Mouse (Mus musculus) liver, embryonic 16.5 days (tissue): Measurements from ENCODE around the gene Cnot10. TPM values are rescaled to one million over a fixed set of nuclear protein-coding genes. Genes with fewer than 3 reads are reported as not detected.

Source experiments
- ATAC-seq: fragments of 200-750 bp; cut with Nextera tagmentation; 2 replicates; pipeline ENCODE4 v1.8.0; 2017; ENCODE audit warnings: low read depth, mild to moderate bottlenecking, moderate number of reproducible peaks, moderate library complexity
- H3K27ac ChIP-seq: fragments of 300-500 bp; sonication (generic); 2 replicates; pipeline ENCODE4 v1.5.1; 2014; ENCODE audit warnings: mild to moderate bottlenecking, low read length
- H3K27me3 ChIP-seq: fragments of 300-500 bp; sonication (generic); 2 replicates; pipeline ENCODE4 v1.6.1; 2014; ENCODE audit warnings: low read depth, low read length, mixed read lengths; ENCODE audit not compliant: control insufficient read depth, insufficient read depth
- H3K36me3 ChIP-seq: fragments of 300-500 bp; sonication (generic); 2 replicates; pipeline ENCODE4 v1.6.1; 2014; ENCODE audit warnings: mild to moderate bottlenecking; ENCODE audit not compliant: control insufficient read depth, insufficient read depth
- H3K4me1 ChIP-seq: fragments of 300-500 bp; sonication (generic); 2 replicates; pipeline ENCODE4 v1.6.1; 2014; ENCODE audit warnings: low read depth, low read length, mixed read lengths; ENCODE audit not compliant: control insufficient read depth
- H3K4me2 ChIP-seq: fragments of 300-500 bp; sonication (generic); 2 replicates; pipeline ENCODE4 v1.6.1; 2014; ENCODE audit warnings: low read depth, low read length, mixed read lengths
- H3K4me3 ChIP-seq: fragments of 300-500 bp; sonication (generic); 2 replicates; pipeline ENCODE4 v1.5.1; 2014; ENCODE audit warnings: low read depth, mild to moderate bottlenecking, low read length
- H3K9ac ChIP-seq: fragments of 300-500 bp; sonication (generic); 2 replicates; pipeline ENCODE4 v1.6.1; 2014; ENCODE audit warnings: low read depth, low read length
- H3K9me3 ChIP-seq: fragments of 300-500 bp; sonication (generic); replicated peaks from 2 replicates; pipeline ENCODE4 v1.6.1; 2016; ENCODE audit warnings: low read length; ENCODE audit not compliant: control insufficient read depth
- WGBS: fragments of 180-500 bp; shearing (Covaris S2); extraction: QIAGEN DNeasy Blood & Tissue Kit; methylation state at CpG from one replicate; pipeline ENCODE4 v1.1.7; 2014; ENCODE audit not compliant: insufficient replicate concordance; 5-methylcytosine and 5-hydroxymethylcytosine counted together
- polyA plus RNA-seq: library from polyadenylated mRNA; unstranded; fragments of >200 nt; fragmentation: Nextera tagmentation; extraction: Ambion mirVana; gene quantifications from 2 replicates; pipeline ENCODE4 v1.2.1, GENCODE M21; 2015

Cnot10 gene
- polyA plus RNA-seq, 1 experiment from 2014 or later: 24.4 TPM

- H3K4me2 ChIP-seq: no peak overlapping the region
- no peaks in the 10 kb centered on the region for H3K36me3 ChIP-seq
- no peaks in the 10 kb centered on the region; the same call in 1 of the 2 replicates for H3K4me1 ChIP-seq
- 37% methylated on average over 2 of the region's 2 CpGs for WGBS
- no peak for ATAC-seq
- no peaks in the 10 kb centered on the region for H3K9me3 ChIP-seq
- no peak overlapping the region for H3K4me3 ChIP-seq
- no peaks in the 10 kb centered on the region; the same call in 1 of the 2 replicates for H3K27me3 ChIP-seq
- no peak overlapping the region for H3K27ac ChIP-seq
- no peak overlapping the region for H3K9ac ChIP-seq
Observed at GRCm38 (mm10) chr9:114673626-114674025, 33.6 kb upstream of the Cnot10 start.

DNA sequence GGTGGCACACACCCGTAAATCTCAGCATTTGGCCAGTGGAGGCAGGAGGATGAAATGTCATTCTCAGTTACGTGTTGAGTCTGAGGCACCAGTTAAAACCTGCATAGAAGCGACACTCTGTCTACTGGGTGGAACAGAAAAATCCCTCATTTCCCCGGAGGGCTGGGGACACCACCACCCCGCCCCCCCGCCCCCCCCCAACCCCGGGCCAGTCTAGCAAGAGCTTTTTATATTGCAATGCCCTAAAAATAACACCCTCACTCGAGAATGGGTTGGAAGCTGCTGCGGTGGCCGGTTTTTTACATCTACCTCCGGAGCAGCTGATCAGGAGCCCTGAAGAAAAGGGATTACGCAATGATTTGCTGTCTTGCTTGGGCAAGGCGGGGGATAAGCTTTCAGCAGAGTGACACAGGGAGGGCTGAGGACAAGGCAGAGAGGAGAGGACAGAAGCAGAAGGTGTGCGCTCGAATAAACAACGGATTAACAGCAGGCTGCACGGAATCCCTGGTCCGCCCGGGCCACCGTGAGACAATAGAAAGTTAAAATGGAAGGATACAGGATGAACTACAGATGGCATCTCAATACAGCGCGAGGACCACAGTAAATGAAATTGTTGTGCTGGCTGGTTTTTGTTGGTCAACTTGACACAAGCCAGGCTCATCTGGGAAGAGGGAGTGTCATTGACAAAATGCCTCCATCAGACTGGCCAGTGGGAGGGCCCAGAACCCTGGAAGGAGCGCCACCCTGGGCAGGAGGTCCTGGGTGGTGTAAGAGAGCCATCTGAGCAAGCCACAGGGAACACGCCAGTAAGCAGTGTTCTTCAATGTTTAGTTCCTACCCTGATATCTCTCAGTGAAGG is 32.9 kb upstream of the Cnot10 start:
- Histone ChIP-seq H3K27me3 (no peaks in the 10 kb centered on the region; the same call in 1 of the 2 replicates), H3K9ac (no peak overlapping the region), H3K36me3 (no peaks in the 10 kb centered on the region), H3K27ac (no peak overlapping the region), H3K4me2 (peak overlapping the region; percentile 43), H3K4me1 (no peaks in the 10 kb centered on the region; the same call in 1 of the 2 replicates), H3K4me3 (peak overlapping the region; percentile 7; the same call in 1 of the 2 replicates), H3K9me3 (no peaks in the 10 kb centered on the region)
- WGBS: 5% methylated on average over 24 of the region's 24 CpGs
- ATAC-seq: no peak

GRCm38 (mm10) chr9:114671946-114672345 is 32.0 kb upstream of the Cnot10 start:
- no peak overlapping the region for H3K27ac ChIP-seq
- H3K4me1 ChIP-seq: no peaks in the 10 kb centered on the region; the same call in 1 of the 2 replicates
- no peaks in the 10 kb centered on the region; the same call in 1 of the 2 replicates for H3K27me3 ChIP-seq
- H3K9me3 ChIP-seq: no peaks in the 10 kb centered on the region
- ATAC-seq: no peak
- no peaks in the 10 kb centered on the region for H3K36me3 ChIP-seq
- no peak overlapping the region for H3K9ac ChIP-seq
- WGBS: 56% methylated on average over 1 of the region's 1 CpGs
- no peak overlapping the region for H3K4me3 ChIP-seq
- no peak overlapping the region for H3K4me2 ChIP-seq

- Histone ChIP-seq H3K36me3 (no peaks in the 10 kb centered on the region), H3K4me1 (no peaks in the 10 kb centered on the region; the same call in 1 of the 2 replicates), H3K4me2 (no peak overlapping the region), H3K27me3 (no peaks in the 10 kb centered on the region; the same call in 1 of the 2 replicates), H3K4me3 (no peak overlapping the region), H3K9me3 (no peaks in the 10 kb centered on the region), H3K27ac (no peak overlapping the region), H3K9ac (no peak overlapping the region)
- 61% methylated on average over 5 of the region's 5 CpGs for WGBS
- no peak for ATAC-seq
Observed at GRCm38 (mm10) chr9:114669011-114669410, 29.0 kb upstream of the Cnot10 start.

GRCm38 (mm10) chr9:114668047-114668446 is 28.1 kb upstream of the Cnot10 start:
- Histone ChIP-seq H3K27me3 (no peaks in the 10 kb centered on the region; the same call in 1 of the 2 replicates), H3K9ac (no peak overlapping the region), H3K4me2 (no peak overlapping the region), H3K36me3 (no peaks in the 10 kb centered on the region), H3K27ac (no peak overlapping the region), H3K4me1 (no peaks in the 10 kb centered on the region; the same call in 1 of the 2 replicates), H3K4me3 (no peak overlapping the region), H3K9me3 (no peaks in the 10 kb centered on the region)
- WGBS: 67% methylated on average over 4 of the region's 4 CpGs
- ATAC-seq: no peak

DNA sequence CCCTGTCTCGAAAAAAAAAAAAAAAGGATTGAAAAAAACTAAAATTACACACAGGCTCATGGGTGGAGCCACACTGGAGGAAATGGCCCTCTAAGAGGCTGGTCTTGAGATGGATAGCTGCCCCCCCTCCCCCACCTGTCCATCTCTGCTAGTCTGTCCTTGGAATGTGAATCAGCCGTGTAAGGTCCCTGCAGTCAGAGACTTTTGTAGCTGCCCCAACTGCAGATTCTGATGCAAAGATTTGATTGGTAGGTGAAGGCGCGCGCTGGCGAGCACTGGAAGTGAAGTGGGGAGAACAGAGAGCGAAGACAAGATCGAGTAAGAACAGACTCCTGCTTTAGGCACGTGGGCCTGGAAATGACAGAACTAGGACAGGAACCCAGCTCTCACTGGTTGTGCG is 26.9 kb upstream of the Cnot10 start:
- H3K27ac ChIP-seq: no peak overlapping the region
- no peaks in the 10 kb centered on the region for H3K9me3 ChIP-seq
- H3K4me2 ChIP-seq: no peak overlapping the region
- H3K4me3 ChIP-seq: no peak overlapping the region
- ATAC-seq: no peak
- H3K36me3 ChIP-seq: no peaks in the 10 kb centered on the region
- no peaks in the 10 kb centered on the region for H3K27me3 ChIP-seq
- H3K4me1 ChIP-seq: no peaks in the 10 kb centered on the region
- no peak overlapping the region for H3K9ac ChIP-seq
- WGBS: 62% methylated on average over 10 of the region's 10 CpGs

GRCm38 (mm10) chr9:114663782-114664181 is 23.8 kb upstream of the Cnot10 start:
- H3K27me3 ChIP-seq: no peaks in the 10 kb centered on the region
- no peaks in the 10 kb centered on the region for H3K9me3 ChIP-seq
- H3K27ac ChIP-seq: no peak overlapping the region
- H3K9ac ChIP-seq: no peak overlapping the region
- no peaks in the 10 kb centered on the region for H3K36me3 ChIP-seq
- ATAC-seq: no peak
- H3K4me1 ChIP-seq: no peaks in the 10 kb centered on the region
- H3K4me3 ChIP-seq: no peak overlapping the region
- H3K4me2 ChIP-seq: no peak overlapping the region
- WGBS: 75% methylated on average over 11 of the region's 11 CpGs

GRCm38 (mm10) chr9:114661991-114662390 is 22.0 kb upstream of the Cnot10 start:
- no peak overlapping the region for H3K4me2 ChIP-seq
- no peaks in the 10 kb centered on the region for H3K4me1 ChIP-seq
- H3K36me3 ChIP-seq: no peaks in the 10 kb centered on the region
- H3K27me3 ChIP-seq: no peaks in the 10 kb centered on the region
- H3K27ac ChIP-seq: no peak overlapping the region
- H3K9me3 ChIP-seq: no peaks in the 10 kb centered on the region
- 49% methylated on average over 7 of the region's 7 CpGs for WGBS
- no peak overlapping the region for H3K4me3 ChIP-seq
- no peak overlapping the region for H3K9ac ChIP-seq
- ATAC-seq: no peak

- WGBS: 66% methylated on average over 6 of the region's 6 CpGs
- ATAC-seq: no peak
- Histone ChIP-seq H3K4me3 (no peak overlapping the region), H3K27ac (no peak overlapping the region), H3K9me3 (no peaks in the 10 kb centered on the region), H3K4me1 (no peaks in the 10 kb centered on the region), H3K4me2 (no peak overlapping the region), H3K36me3 (no peaks in the 10 kb centered on the region), H3K9ac (no peak overlapping the region), H3K27me3 (no peaks in the 10 kb centered on the region)
Observed at GRCm38 (mm10) chr9:114660983-114661382, 21.0 kb upstream of the Cnot10 start.
